In the genomic region with DNA sequence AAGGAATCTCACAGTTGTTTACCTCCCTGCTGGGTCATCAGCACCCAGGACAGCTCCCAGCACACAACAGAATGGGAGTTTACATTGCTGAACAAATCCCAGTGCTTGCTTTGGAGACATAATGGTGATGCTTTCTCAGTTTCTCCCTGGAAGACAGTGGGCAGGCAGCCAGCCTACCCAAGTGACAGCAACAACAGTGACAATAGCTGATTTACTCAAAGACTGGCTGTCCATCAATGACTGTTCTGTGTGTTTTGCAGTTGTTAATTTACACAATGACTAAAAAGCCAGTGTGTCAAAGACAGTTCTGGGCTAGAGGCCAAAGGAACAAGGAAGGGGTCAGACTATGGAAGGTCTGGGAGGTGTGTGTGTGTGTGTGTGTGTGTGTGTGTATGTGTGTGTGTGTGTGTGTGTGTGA, we compare ENCODE assay signal across 9 mouse cellular contexts.
DNase-seq lines count a peak whose midpoint lies in the region; ATAC-seq lines count a peak whose summit lies in the region.
"Had no signal": no experiment of that assay in that cellular context is flagged by ENCODE, and none has a peak within 500 bp of the region (broad histone marks: within the 10 kb centered on the region; RNA-seq: fewer than 3 reads in every experiment).

No protein-coding gene starts in this region.

- H3K4me1 ChIP-seq in hindbrain, embryonic 14.5 days (replicated peaks; ENCODE audit: control insufficient read depth, insufficient read depth, low read length): no peaks in the 10 kb centered on the region
- H3K4me1 ChIP-seq in midbrain, embryonic 11.5 days (ENCODE audit: control insufficient read depth, insufficient read depth, low read length): no peaks in the 10 kb centered on the region
- H3K4me1 ChIP-seq: liver, embryonic 13.5 days had no signal

- peak; percentile 1 to 7 for DNase-seq in heart, adult 18-20 months
- no peak for DNase-seq in heart, postnatal 25 days (ENCODE audit: low spot score)
- peak; percentile 6 for DNase-seq in 3134 (ENCODE audit: extremely low read depth, insufficient read length, low spot score)
- peak; percentile 49 for DNase-seq in brain, adult 2 months (ENCODE audit: low read depth, low spot score)
- peak; percentile 50 for DNase-seq in hindbrain, embryonic 14.5 days (ENCODE audit: low spot score)
- DNase-seq in midbrain, embryonic 11.5 days (ENCODE audit: low spot score, missing footprints): peak; percentile 90
- DNase-seq in cerebellum, adult 18-20 months: no peak
- no peak for DNase-seq in urinary bladder, postnatal 36 days (ENCODE audit: low spot score in 2 of 2)
- DNase-seq: liver, embryonic 13.5 days had no signal

- no peaks in the 10 kb centered on the region for H3K36me3 ChIP-seq in hindbrain, embryonic 14.5 days (replicated peaks; ENCODE audit: control insufficient read depth, insufficient read depth)
- no peaks in the 10 kb centered on the region for H3K36me3 ChIP-seq in midbrain, embryonic 11.5 days (ENCODE audit: control insufficient read depth, insufficient read depth, low read length)
- H3K36me3 ChIP-seq: liver, embryonic 13.5 days had no signal

- no peak overlapping the region for H3K4me3 ChIP-seq in hindbrain, embryonic 14.5 days (replicated peaks; ENCODE audit: low read length)
- H3K4me3 ChIP-seq in midbrain, embryonic 11.5 days (ENCODE audit: low read depth, low read length): no peak overlapping the region
- H3K4me3 ChIP-seq: liver, embryonic 13.5 days had no signal

- no peak overlapping the region for H3K27ac ChIP-seq in hindbrain, embryonic 14.5 days
- no peak overlapping the region for H3K27ac ChIP-seq in midbrain, embryonic 11.5 days (ENCODE audit: low read depth, low read length)
- H3K27ac ChIP-seq: liver, embryonic 13.5 days had no signal

- intact Hi-C loops in heart, postnatal 25 days (cut with DNase I): no loop called here

- no peak overlapping the region for H3K4me2 ChIP-seq in hindbrain, embryonic 14.5 days (replicated peaks)
- H3K4me2 ChIP-seq in midbrain, embryonic 11.5 days: no peak overlapping the region
- H3K4me2 ChIP-seq: liver, embryonic 13.5 days had no signal

- H3K9ac ChIP-seq in hindbrain, embryonic 14.5 days: no peak overlapping the region
- no peak overlapping the region for H3K9ac ChIP-seq in midbrain, embryonic 11.5 days (ENCODE audit: low read length)
- H3K9ac ChIP-seq: liver, embryonic 13.5 days had no signal

- H3K9me3 ChIP-seq in hindbrain, embryonic 14.5 days (ENCODE audit: control insufficient read depth, low read length): no peaks in the 10 kb centered on the region
- H3K9me3 ChIP-seq in midbrain, embryonic 11.5 days (ENCODE audit: control insufficient read depth, low read length): no peaks in the 10 kb centered on the region
- H3K9me3 ChIP-seq: liver, embryonic 13.5 days had no signal

- H3K27me3 ChIP-seq in hindbrain, embryonic 14.5 days (ENCODE audit: control insufficient read depth, insufficient read depth, low read length): no peaks in the 10 kb centered on the region
- no peaks in the 10 kb centered on the region for H3K27me3 ChIP-seq in midbrain, embryonic 11.5 days (ENCODE audit: control insufficient read depth, insufficient read depth, low read length)
- H3K27me3 ChIP-seq: liver, embryonic 13.5 days had no signal

- peak; percentile 92 for ATAC-seq in hindbrain, embryonic 14.5 days (ENCODE audit: low FRiP score)
- peak; percentile 67 for ATAC-seq in midbrain, embryonic 11.5 days (ENCODE audit: low FRiP score)

Comparison
In these comparisons a context has a peak if more than half of its experiments do, and no peak if none do; other contexts are left out.
1. DNase-seq: peak in heart, adult 18-20 months (2 of 2), 3134 (single experiment), brain, adult 2 months (single experiment), hindbrain, embryonic 14.5 days (single experiment) and midbrain, embryonic 11.5 days (single experiment); none in heart, postnatal 25 days (single experiment), cerebellum, adult 18-20 months (0 of 2) and urinary bladder, postnatal 36 days (0 of 2).